ENCODE assay signal across 11 mouse cellular contexts in the genomic region with DNA sequence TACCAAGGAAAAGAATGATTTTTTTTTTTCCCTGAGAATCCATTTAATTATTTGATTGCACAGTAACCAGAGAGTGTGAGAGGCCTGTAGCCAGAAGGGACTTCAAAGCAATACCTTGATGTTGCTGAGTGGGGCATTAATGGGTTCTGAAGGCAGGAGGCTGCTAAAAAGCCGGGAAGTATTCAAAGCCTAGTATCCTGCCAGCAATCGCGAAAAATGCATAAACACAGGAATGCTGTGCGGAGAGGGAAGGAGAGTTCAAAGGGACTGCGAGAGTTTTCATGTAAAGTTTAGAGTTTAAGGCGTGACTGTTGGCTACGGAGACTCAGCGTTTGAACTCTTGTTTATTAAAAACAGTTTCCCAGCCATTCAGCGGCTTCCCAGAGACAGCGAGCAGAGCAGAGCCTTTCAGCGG. TPM values are rescaled to one million over a fixed set of nuclear protein-coding genes. Genes with fewer than 3 reads are reported as not detected.
DNase-seq lines count a peak whose midpoint lies in the region; ATAC-seq and TF ChIP-seq lines count a peak whose summit lies in the region.
"Had no signal": no experiment of that assay in that cellular context is flagged by ENCODE, and none has a peak within 500 bp of the region (broad histone marks: within the 10 kb centered on the region; RNA-seq: fewer than 3 reads in every experiment).

No protein-coding gene starts in this region.

- no peak for ATAC-seq in hindbrain, embryonic 12.5 days (ENCODE audit: low FRiP score)
- ATAC-seq: Patski had no signal

- H3K4me3 ChIP-seq in E14TG2a.4 (replicated peaks; ENCODE audit: low read length): peak overlapping the region; percentile 29; the same call in 1 of the 2 replicates
- no peak overlapping the region for H3K4me3 ChIP-seq in hindbrain, embryonic 12.5 days

- WGBS in hindbrain, embryonic 12.5 days: 1% methylated on average over 11 of the region's 11 CpGs

- no peak overlapping the region; the same call in 1 of the 2 replicates for H3K27ac ChIP-seq in hindbrain, embryonic 12.5 days

- H3K4me2 ChIP-seq in hindbrain, embryonic 12.5 days (replicated peaks): peak overlapping the region; percentile 28; the same call in 1 of the 2 replicates

- peaks cover 15% of the 10 kb centered on the region for H3K4me1 ChIP-seq in E14TG2a.4 (replicated peaks; ENCODE audit: low read depth, low read length)
- peaks cover 29% of the 10 kb centered on the region for H3K4me1 ChIP-seq in hindbrain, embryonic 12.5 days

- peak; percentile 49 for DNase-seq in Muller cell, postnatal 12 days (ENCODE audit: inconsistent ontology term)
- peak; percentile 27 for DNase-seq in lung, postnatal 36 days
- DNase-seq in urinary bladder, postnatal 4 days (ENCODE audit: low spot score in 2 of 2): no peak
- DNase-seq in urinary bladder, adult 2 months (ENCODE audit: low spot score): no peak
- no peak for DNase-seq in urinary bladder, postnatal 36 days (ENCODE audit: low spot score in 2 of 2)
- no peak for DNase-seq in right cerebral cortex, adult 18-20 months
- DNase-seq: cerebellum, adult 9-10 months; heart, adult 11 months had no signal

- no peaks in the 10 kb centered on the region for H3K27me3 ChIP-seq in E14TG2a.4 (ENCODE audit: insufficient read depth, low read length)
- H3K27me3 ChIP-seq in hindbrain, embryonic 12.5 days: no peaks in the 10 kb centered on the region
- H3K27me3 ChIP-seq: Patski had no signal

- no peak overlapping the region for H3K9ac ChIP-seq in hindbrain, embryonic 12.5 days

- H3K36me3 ChIP-seq in E14TG2a.4 (ENCODE audit: insufficient read depth, low read length): no peaks in the 10 kb centered on the region
- no peaks in the 10 kb centered on the region for H3K36me3 ChIP-seq in hindbrain, embryonic 12.5 days

- H3K9me3 ChIP-seq in E14TG2a.4 (ENCODE audit: low read length): peaks cover 17% of the 10 kb centered on the region
- H3K9me3 ChIP-seq in hindbrain, embryonic 12.5 days (replicated peaks): no peaks in the 10 kb centered on the region

- no peak for TF ChIP-seq CTCF in E14TG2a.4 (conservative IDR thresholded peaks at IDR 0.05; ENCODE audit: low read length)

RNA-seq across cellular contexts. Expression of a gene that starts 41.5 kb away (rescaled TPM):
- 17.5 and 20.3 TPM in 2 replicates for polyA plus RNA-seq in hindbrain, embryonic 12.5 days (2016; fragmentation: Nextera tagmentation; extraction: Ambion mirVana)
- 11.3 and 12.4 TPM in 2 replicates for polyA plus RNA-seq in urinary bladder, adult 2 months (2012; rRNA removed)

Comparison
In these comparisons a context has a peak if more than half of its experiments do, and no peak if none do; other contexts are left out.
1. DNase-seq: peak in Muller cell, postnatal 12 days (single experiment) and lung, postnatal 36 days (single experiment); none in urinary bladder, postnatal 4 days (0 of 2), urinary bladder, adult 2 months (single experiment), urinary bladder, postnatal 36 days (0 of 2) and right cerebral cortex, adult 18-20 months (single experiment).